Mouse (Mus musculus) megakaryocyte, embryonic 14.5 days (primary cell): ENCODE results near the gene Hbb-bt.

Experiments
- FLI1 ChIP-seq: IDR thresholded peaks from 2 replicates; pipeline ENCODE4 v1.6.1; 2012; ENCODE audit warnings: low read length, inconsistent platforms, mixed read lengths
- GATA1 ChIP-seq: IDR thresholded peaks from 3 replicates; pipeline ENCODE4 v1.6.1; 2012; ENCODE audit warnings: mixed read lengths, low read length, inconsistent platforms, borderline replicate concordance

GRCm38 (mm10) chr7:103826255-103826887, 12.6 kb upstream of the Hbb-bt start:
- TF ChIP-seq GATA1 (no peak), FLI1 (no peak)
